8 mouse cellular contexts compared by ENCODE assay signal in the genomic region with DNA sequence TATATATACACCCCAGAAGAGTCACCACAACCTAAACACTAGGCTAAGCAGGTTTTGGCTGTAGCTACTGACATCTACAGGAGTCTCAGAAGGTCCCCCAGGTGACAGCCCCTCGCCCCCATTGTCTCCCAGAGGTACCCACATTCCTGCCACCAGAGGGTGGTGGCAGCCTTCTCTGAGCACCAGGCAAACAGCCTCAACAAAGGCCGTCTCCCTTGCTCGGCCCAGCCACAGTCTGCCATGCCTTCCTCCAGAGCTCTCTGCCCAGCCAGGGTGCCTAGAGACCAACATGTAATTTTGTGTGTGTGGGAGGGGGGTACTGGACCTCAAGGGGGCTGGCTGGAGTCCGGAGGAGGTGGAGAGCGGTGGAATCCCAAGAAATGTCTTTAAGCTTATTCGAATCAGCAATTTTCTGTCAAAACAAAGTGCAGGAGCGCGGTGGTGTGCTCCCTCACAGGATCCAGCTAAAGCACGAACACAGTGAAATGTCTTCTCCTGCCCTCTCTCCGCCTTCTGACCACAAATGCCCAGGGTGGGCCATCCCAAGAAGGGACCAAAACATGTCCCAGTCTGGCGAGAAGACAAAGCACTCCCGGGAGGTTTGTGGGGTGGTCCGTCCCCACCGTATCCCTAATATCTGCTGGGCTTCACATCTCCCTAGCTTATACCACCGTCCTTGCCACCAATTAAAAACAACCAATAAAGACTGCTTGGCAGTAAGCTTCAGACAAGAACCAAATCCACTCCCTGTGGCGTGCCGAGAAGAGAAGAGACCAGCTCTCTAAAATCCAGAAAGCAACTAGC.
A peak's percentile ranks its signal among the peaks of the same experiment; 100 is the strongest.
DNase-seq lines count a peak whose midpoint lies in the region; ATAC-seq lines count a peak whose summit lies in the region.

No protein-coding gene starts in this region.

- no peaks in the 10 kb centered on the region for H3K27me3 ChIP-seq in heart, embryonic 13.5 days (replicated peaks)
- no peaks in the 10 kb centered on the region for H3K27me3 ChIP-seq in stomach, embryonic 16.5 days (ENCODE audit: control insufficient read depth, insufficient read depth, low read length)

- WGBS in heart, embryonic 13.5 days = 32% methylated on average over 17 of the region's 17 CpGs
- 33% methylated on average over 17 of the region's 17 CpGs for WGBS in stomach, embryonic 16.5 days

- ATAC-seq in heart, embryonic 13.5 days (ENCODE audit: extremely low read depth, insufficient number of reproducible peaks, low FRiP score, low TSS enrichment) = no peak
- ATAC-seq in stomach, embryonic 16.5 days (ENCODE audit: insufficient read depth, low FRiP score) = peak; percentile 42; the same call in 1 of the 2 replicates

- H3K9me3 ChIP-seq in heart, embryonic 13.5 days = no peaks in the 10 kb centered on the region
- H3K9me3 ChIP-seq in stomach, embryonic 16.5 days (replicated peaks; ENCODE audit: control insufficient read depth, low read length) = no peaks in the 10 kb centered on the region

- DNase-seq in gastrocnemius, adult 18-20 months (ENCODE audit: low spot score) = peak; percentile 38
- no peak for DNase-seq in gastrocnemius, adult 8-10 months (ENCODE audit: low spot score in 2 of 2)
- peak; percentile 87 for DNase-seq in embryo, embryonic 10.5 days (ENCODE audit: low spot score)
- DNase-seq in kidney, postnatal 10 days = peak; percentile 89
- DNase-seq in lung, postnatal 36 days = peak; percentile 81
- no peak for DNase-seq in layer of hippocampus, adult 9-11 months

- peak overlapping the region; percentile 17; the same call in 1 of the 2 replicates for H3K4me3 ChIP-seq in heart, embryonic 13.5 days
- no peak overlapping the region for H3K4me3 ChIP-seq in stomach, embryonic 16.5 days (replicated peaks; ENCODE audit: low read length)

- H3K4me1 ChIP-seq in heart, embryonic 13.5 days = peaks cover 100% of the 10 kb centered on the region
- peaks cover 66% of the 10 kb centered on the region for H3K4me1 ChIP-seq in stomach, embryonic 16.5 days (ENCODE audit: control insufficient read depth, insufficient read depth, low read length)

- H3K9ac ChIP-seq in heart, embryonic 13.5 days = peak overlapping the region; percentile 80
- peak overlapping the region; percentile 64 for H3K9ac ChIP-seq in stomach, embryonic 16.5 days (ENCODE audit: low read length)

- peak overlapping the region; percentile 94 for H3K27ac ChIP-seq in heart, embryonic 13.5 days (replicated peaks)
- H3K27ac ChIP-seq in stomach, embryonic 16.5 days (ENCODE audit: low read length) = peak overlapping the region; percentile 98

- H3K36me3 ChIP-seq in heart, embryonic 13.5 days = peaks cover 4% of the 10 kb centered on the region; the same call in 1 of the 2 replicates
- no peaks in the 10 kb centered on the region for H3K36me3 ChIP-seq in stomach, embryonic 16.5 days (ENCODE audit: control insufficient read depth, insufficient read depth, low read length)

- H3K4me2 ChIP-seq in heart, embryonic 13.5 days = peak overlapping the region; percentile 60
- peak overlapping the region; percentile 45 for H3K4me2 ChIP-seq in stomach, embryonic 16.5 days (ENCODE audit: low read depth, low read length)

Comparison
In these comparisons a context has a peak if more than half of its experiments do, and no peak if none do; other contexts are left out.
1. DNase-seq: peak in gastrocnemius, adult 18-20 months (single experiment), embryo, embryonic 10.5 days (single experiment), kidney, postnatal 10 days (single experiment) and lung, postnatal 36 days (single experiment); none in gastrocnemius, adult 8-10 months (0 of 2) and layer of hippocampus, adult 9-11 months (single experiment).